Mouse (Mus musculus) liver, embryonic 11.5 days (tissue): ENCODE results near the gene Pip4k2c. TPM values are rescaled to one million over a fixed set of nuclear protein-coding genes. Genes with fewer than 3 reads are reported as not detected.
A peak's percentile ranks its signal among the peaks of the same experiment; 100 is the strongest.

Experiments used
- ATAC-seq: fragments of 200-750 bp; cut with Nextera tagmentation; replicated peaks from 2 replicates; pipeline ENCODE4 v1.8.0; 2017; ENCODE audit warnings: moderate number of reproducible peaks, mild to moderate bottlenecking, moderate TSS enrichment, moderate library complexity; ENCODE audit not compliant: low FRiP score
- DNase-seq: peaks from one replicate; pipeline ENCODE4 v3.0.0-alpha.2; 2017; ENCODE audit warnings: low spot score
- H3K27ac ChIP-seq: fragments of 300-500 bp; sonication (generic); 2 replicates; pipeline ENCODE4 v1.5.1; 2014; ENCODE audit warnings: mild to moderate bottlenecking, low read depth, low read length, control low read depth
- H3K27me3 ChIP-seq: fragments of 300-500 bp; sonication (generic); replicated peaks from 2 replicates; pipeline ENCODE4 v1.6.1; 2014; ENCODE audit warnings: low read length, mixed read lengths; ENCODE audit not compliant: control insufficient read depth, insufficient read depth
- H3K36me3 ChIP-seq: fragments of 300-500 bp; sonication (generic); 2 replicates; pipeline ENCODE4 v1.6.1; 2014; ENCODE audit warnings: mild to moderate bottlenecking, low read length, moderate library complexity, mixed read lengths; ENCODE audit not compliant: control insufficient read depth, insufficient read depth
- H3K4me1 ChIP-seq: fragments of 300-500 bp; sonication (generic); replicated peaks from 2 replicates; pipeline ENCODE4 v1.6.1; 2014; ENCODE audit warnings: low read length, mixed read lengths; ENCODE audit not compliant: control insufficient read depth, insufficient read depth
- H3K4me2 ChIP-seq: fragments of 300-500 bp; sonication (generic); 2 replicates; pipeline ENCODE4 v1.6.1; 2014; ENCODE audit warnings: mild to moderate bottlenecking, control low read depth, moderate library complexity
- H3K4me3 ChIP-seq: fragments of 300-500 bp; sonication (generic); 2 replicates; pipeline ENCODE4 v1.5.1; 2014; ENCODE audit warnings: low read depth, low read length, control low read depth
- H3K9ac ChIP-seq: fragments of 300-500 bp; sonication (generic); 2 replicates; pipeline ENCODE4 v1.6.1; 2014; ENCODE audit warnings: low read depth, low read length, control low read depth
- H3K9me3 ChIP-seq: fragments of 300-500 bp; sonication (generic); 2 replicates; pipeline ENCODE4 v1.6.1; 2016; ENCODE audit warnings: low read length, inconsistent platforms, mixed read lengths; ENCODE audit not compliant: control insufficient read depth
- WGBS: fragments of 180-500 bp; shearing (Covaris S2); extraction: QIAGEN DNeasy Blood & Tissue Kit; methylation state at CpG from one replicate; pipeline ENCODE4 v1.1.7; 2014; 5-methylcytosine and 5-hydroxymethylcytosine counted together
- polyA plus RNA-seq: library from polyadenylated mRNA; unstranded; fragments of >200 nt; fragmentation: Nextera tagmentation; extraction: Ambion mirVana; gene quantifications from 2 replicates; pipeline ENCODE4 v1.2.1, GENCODE M21; 2014

Gene Pip4k2c
- polyA plus RNA-seq, 1 experiment from 2014 or later, result 43.4 TPM

- Histone ChIP-seq H3K4me3 (no peak overlapping the region), H3K9ac (no peak overlapping the region), H3K27me3 (peaks cover 49% of the 10 kb centered on the region), H3K36me3 (no peaks in the 10 kb centered on the region), H3K4me2 (no peak overlapping the region; the same call in 1 of the 2 replicates), H3K4me1 (peaks cover 37% of the 10 kb centered on the region), H3K9me3 (no peaks in the 10 kb centered on the region), H3K27ac (no peak overlapping the region)
- ATAC-seq (no peak), DNase-seq (no peak)
- 43% methylated on average over 3 of the region's 3 CpGs for WGBS
Measured at GRCm38 (mm10) chr10:127176228-127176627, 35.2 kb downstream of the Pip4k2c start.

- no peak overlapping the region for H3K27ac ChIP-seq
- WGBS, result 82% methylated on average over 7 of the region's 7 CpGs
- no peak overlapping the region for H3K4me2 ChIP-seq
- DNase-seq (peak; percentile 31), ATAC-seq (no peak)
- H3K4me1 ChIP-seq, result peaks cover 32% of the 10 kb centered on the region
- H3K4me3 ChIP-seq, result no peak overlapping the region
- no peak overlapping the region for H3K9ac ChIP-seq
- H3K9me3 ChIP-seq, result no peaks in the 10 kb centered on the region
- no peaks in the 10 kb centered on the region for H3K36me3 ChIP-seq
- H3K27me3 ChIP-seq, result peaks cover 42% of the 10 kb centered on the region
Measured at GRCm38 (mm10) chr10:127174170-127174569, 37.2 kb downstream of the Pip4k2c start.

DNA sequence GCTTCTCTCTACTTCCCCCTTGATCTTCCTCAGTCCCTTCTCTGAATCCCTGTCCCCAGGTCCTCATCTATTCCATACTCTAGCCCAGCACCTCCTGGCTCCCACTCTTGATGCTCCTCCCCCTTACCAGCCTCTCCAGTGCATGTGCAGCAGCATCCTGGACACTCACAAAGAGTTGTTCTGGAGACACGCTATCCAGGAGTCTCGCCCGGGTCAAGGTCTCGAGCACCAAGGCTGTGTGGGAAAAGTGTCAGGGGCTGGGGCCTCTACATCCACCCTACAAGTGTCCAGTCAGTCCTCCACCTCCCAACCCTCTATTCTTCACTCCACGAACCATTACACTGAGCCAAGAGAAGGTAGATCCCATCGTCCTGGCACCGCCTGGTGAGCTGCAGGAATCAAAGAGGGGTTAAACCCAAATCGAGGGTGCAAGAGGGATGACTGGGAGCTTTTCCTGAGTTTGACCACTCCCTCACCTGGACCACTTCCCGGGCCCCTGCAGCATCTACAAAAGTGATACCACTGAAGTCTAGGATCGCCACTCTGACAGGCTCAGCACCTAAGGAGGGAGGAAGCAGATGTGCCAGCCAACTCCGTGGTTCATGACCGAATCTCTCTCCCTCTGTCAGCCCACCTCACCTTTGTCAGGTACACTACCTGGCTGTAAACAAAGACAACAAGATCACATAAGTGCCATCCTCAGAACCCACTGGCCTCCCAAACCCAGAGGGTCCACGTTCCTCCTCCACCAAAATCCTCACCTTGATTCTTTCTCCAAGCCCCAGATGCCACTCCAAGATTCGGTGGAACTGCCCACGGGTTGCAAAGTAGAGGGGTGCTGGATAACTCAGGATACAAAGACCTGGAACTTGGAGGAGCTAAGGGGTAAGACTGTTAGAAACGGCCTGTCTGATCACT lies 38.0 kb downstream of the Pip4k2c start:
- H3K27ac ChIP-seq, result no peak overlapping the region
- no peak overlapping the region for H3K9ac ChIP-seq
- ATAC-seq, result no peak
- 78% methylated on average over 16 of the region's 16 CpGs for WGBS
- H3K4me1 ChIP-seq, result peaks cover 27% of the 10 kb centered on the region
- H3K36me3 ChIP-seq, result no peaks in the 10 kb centered on the region
- H3K4me3 ChIP-seq, result no peak overlapping the region
- H3K27me3 ChIP-seq, result peaks cover 38% of the 10 kb centered on the region
- H3K4me2 ChIP-seq, result no peak overlapping the region
- peak; percentile 28 for DNase-seq
- no peaks in the 10 kb centered on the region for H3K9me3 ChIP-seq

DNA sequence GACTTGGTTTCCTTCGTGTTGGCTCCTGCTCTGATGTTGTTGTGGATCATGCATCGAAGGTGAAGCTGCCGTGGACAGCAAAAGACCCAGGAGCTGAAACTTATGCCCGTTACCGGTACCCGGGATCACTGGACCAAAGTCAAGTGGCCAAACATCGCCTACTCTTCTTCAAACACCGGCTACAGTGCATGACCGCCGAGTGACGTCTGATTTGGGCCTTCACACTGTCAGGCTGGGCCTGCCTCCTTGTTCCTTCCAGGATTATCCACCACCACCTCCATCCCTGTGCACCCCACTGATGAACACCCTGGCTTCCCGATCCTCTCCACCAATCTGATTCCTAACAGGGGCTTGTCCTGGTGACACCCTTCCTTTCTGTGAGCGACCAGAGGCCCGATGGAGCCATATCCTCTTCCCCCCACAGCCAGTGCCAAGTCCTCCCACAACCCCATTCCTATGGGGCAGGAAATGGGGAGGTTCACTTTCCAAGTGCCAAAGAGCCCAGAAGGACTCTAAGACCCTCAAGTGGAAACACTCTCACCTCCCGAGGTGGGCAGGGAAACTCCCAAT lies 39.7 kb downstream of the Pip4k2c start:
- Histone ChIP-seq H3K9me3 (no peaks in the 10 kb centered on the region), H3K27me3 (peaks cover 40% of the 10 kb centered on the region), H3K36me3 (no peaks in the 10 kb centered on the region), H3K4me3 (no peak overlapping the region), H3K9ac (no peak overlapping the region), H3K4me1 (peaks cover 26% of the 10 kb centered on the region), H3K4me2 (no peak overlapping the region), H3K27ac (no peak overlapping the region)
- ATAC-seq (no peak), DNase-seq (peak; percentile 30)
- 86% methylated on average over 15 of the region's 15 CpGs for WGBS

DNA sequence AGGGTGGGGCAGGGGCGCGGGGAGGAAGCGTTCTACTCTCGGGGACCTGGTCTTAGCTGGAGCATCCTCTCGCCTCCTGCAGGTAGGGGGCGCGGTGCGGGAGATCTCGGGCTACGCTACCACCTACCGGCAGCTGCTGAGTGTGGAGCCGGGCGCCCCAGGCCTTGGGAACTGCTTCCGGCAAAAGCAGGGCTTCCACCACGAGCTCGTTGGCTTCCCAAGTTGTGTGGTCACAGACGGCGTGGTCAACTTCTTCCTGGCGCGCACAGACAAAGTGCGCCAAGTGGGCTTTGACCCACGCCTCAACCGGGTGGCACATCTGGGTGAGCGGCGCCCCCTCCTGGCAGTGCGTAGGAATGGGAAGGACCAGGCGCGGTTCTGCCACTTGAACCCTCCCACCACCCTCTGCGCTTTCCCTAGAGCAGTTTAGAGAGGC lies 40.5 kb downstream of the Pip4k2c start:
- Histone ChIP-seq H3K27me3 (peaks cover 44% of the 10 kb centered on the region), H3K27ac (no peak overlapping the region; the same call in 1 of the 2 replicates), H3K4me2 (peak overlapping the region; percentile 83), H3K4me1 (peaks cover 32% of the 10 kb centered on the region), H3K9me3 (no peaks in the 10 kb centered on the region), H3K36me3 (no peaks in the 10 kb centered on the region), H3K4me3 (peak overlapping the region; percentile 51), H3K9ac (no peak overlapping the region)
- DNase-seq (peak; percentile 85), ATAC-seq (peak; percentile 80)
- 2% methylated on average over 29 of the region's 29 CpGs for WGBS

GRCm38 (mm10) chr10:127170002-127170401 lies 41.4 kb downstream of the Pip4k2c start:
- H3K27ac ChIP-seq, result 0 out of 2 replicates have a peak overlapping the region, but pooled peaks have one; percentile 4
- peaks cover 32% of the 10 kb centered on the region for H3K4me1 ChIP-seq
- DNase-seq (no peak), ATAC-seq (no peak)
- no peaks in the 10 kb centered on the region for H3K36me3 ChIP-seq
- peaks cover 49% of the 10 kb centered on the region for H3K27me3 ChIP-seq
- 4% methylated on average over 22 of the region's 22 CpGs for WGBS
- H3K9ac ChIP-seq, result no peak overlapping the region
- peak overlapping the region; percentile 51 for H3K4me3 ChIP-seq
- peak overlapping the region; percentile 83 for H3K4me2 ChIP-seq
- H3K9me3 ChIP-seq, result no peaks in the 10 kb centered on the region

- Histone ChIP-seq H3K27ac (no peak overlapping the region), H3K27me3 (peaks cover 49% of the 10 kb centered on the region), H3K9me3 (no peaks in the 10 kb centered on the region), H3K4me3 (no peak overlapping the region), H3K36me3 (no peaks in the 10 kb centered on the region), H3K4me2 (peak overlapping the region; percentile 98), H3K4me1 (peaks cover 32% of the 10 kb centered on the region), H3K9ac (no peak overlapping the region)
- DNase-seq (peak; percentile 31), ATAC-seq (no peak)
- 46% methylated on average over 10 of the region's 10 CpGs for WGBS
Measured at GRCm38 (mm10) chr10:127167614-127168192, 43.7 kb downstream of the Pip4k2c start.

DNA sequence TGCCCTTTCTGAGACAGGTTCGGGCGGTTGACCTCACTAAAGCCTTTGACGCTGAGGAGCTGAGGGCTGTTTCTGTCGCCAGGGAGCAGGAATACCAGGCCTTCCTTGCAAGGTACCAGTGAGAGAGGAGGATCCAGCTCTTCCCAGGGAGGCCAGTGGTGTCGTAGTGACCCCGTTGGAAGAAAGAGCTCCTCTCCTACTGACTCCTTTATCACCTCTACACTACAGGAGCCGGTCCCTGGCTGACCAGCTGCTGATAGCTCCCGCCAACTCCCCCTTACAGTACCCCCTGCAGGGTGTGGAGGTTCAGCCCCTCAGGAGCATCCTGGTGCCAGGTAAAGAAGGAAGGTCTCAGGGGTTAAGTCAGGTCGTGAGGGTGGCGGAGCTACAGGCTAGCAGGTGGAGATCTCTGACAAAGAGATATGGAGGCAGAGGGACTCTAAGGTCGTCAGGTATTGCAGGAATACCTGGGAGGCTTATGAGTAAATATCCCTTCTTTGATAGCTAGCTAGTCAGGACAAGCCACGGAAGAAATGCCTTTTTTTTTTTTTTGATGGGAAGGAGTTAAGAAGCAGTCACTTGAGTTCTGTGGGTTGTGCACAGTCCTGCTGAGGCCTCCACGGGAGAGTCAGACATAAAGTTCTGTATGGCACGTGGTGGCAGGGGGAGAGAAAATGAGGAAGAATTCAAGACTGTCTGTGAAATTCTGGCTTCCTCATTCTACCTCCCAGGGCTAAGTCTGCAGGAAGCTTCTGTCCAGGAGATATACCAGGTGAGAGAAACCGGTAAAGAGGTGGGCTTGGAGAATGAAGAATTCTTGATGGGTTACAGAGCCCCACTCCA lies 44.4 kb downstream of the Pip4k2c start:
- Histone ChIP-seq H3K4me2 (peak overlapping the region; percentile 98), H3K9ac (peak overlapping the region; percentile 78), H3K4me3 (peak overlapping the region; percentile 65), H3K27me3 (peaks cover 49% of the 10 kb centered on the region), H3K36me3 (no peaks in the 10 kb centered on the region), H3K9me3 (no peaks in the 10 kb centered on the region), H3K4me1 (peaks cover 32% of the 10 kb centered on the region), H3K27ac (no peak overlapping the region)
- 20% methylated on average over 15 of the region's 15 CpGs for WGBS
- ATAC-seq (no peak), DNase-seq (no peak)
